Mouse (Mus musculus) kidney, embryonic 14.5 days (tissue): Measurements from ENCODE around the gene C2cd5. TPM values are rescaled to one million over a fixed set of nuclear protein-coding genes. Genes with fewer than 3 reads are reported as not detected.

Source experiments
- ATAC-seq: fragments of 200-750 bp; cut with Nextera tagmentation; 2 replicates; pipeline ENCODE4 v1.8.0; 2017; ENCODE audit warnings: moderate number of reproducible peaks, mild to moderate bottlenecking, moderate TSS enrichment, moderate library complexity; ENCODE audit not compliant: low FRiP score, low TSS enrichment
- H3K27ac ChIP-seq: fragments of 300-500 bp; sonication (generic); 2 replicates; pipeline ENCODE4 v1.5.1; 2014; ENCODE audit warnings: low read depth, mild to moderate bottlenecking, low read length, moderate library complexity, mixed read lengths
- H3K27me3 ChIP-seq: fragments of 300-500 bp; sonication (generic); 2 replicates; pipeline ENCODE4 v1.6.1; 2014; ENCODE audit warnings: mild to moderate bottlenecking, low read length; ENCODE audit not compliant: control insufficient read depth, insufficient read depth
- H3K36me3 ChIP-seq: fragments of 300-500 bp; sonication (generic); 2 replicates; pipeline ENCODE4 v1.6.1; 2014; ENCODE audit warnings: low read length, mixed read lengths; ENCODE audit not compliant: control insufficient read depth, insufficient read depth
- H3K4me1 ChIP-seq: fragments of 300-500 bp; sonication (generic); 2 replicates; pipeline ENCODE4 v1.6.1; 2014; ENCODE audit warnings: low read length, mixed read lengths; ENCODE audit not compliant: control insufficient read depth, insufficient read depth
- H3K4me2 ChIP-seq: fragments of 300-500 bp; sonication (generic); replicated peaks from 2 replicates; pipeline ENCODE4 v1.6.1; 2014; ENCODE audit warnings: low read depth, mild to moderate bottlenecking, low read length
- H3K4me3 ChIP-seq: fragments of 300-500 bp; sonication (generic); 2 replicates; pipeline ENCODE4 v1.5.1; 2014; ENCODE audit warnings: mild to moderate bottlenecking, low read length
- H3K9ac ChIP-seq: fragments of 300-500 bp; sonication (generic); 2 replicates; pipeline ENCODE4 v1.6.1; 2014; ENCODE audit warnings: low read depth, mild to moderate bottlenecking, low read length, moderate library complexity
- H3K9me3 ChIP-seq: fragments of 300-500 bp; sonication (generic); 2 replicates; pipeline ENCODE4 v1.6.1; 2016; ENCODE audit warnings: low read length; ENCODE audit not compliant: control insufficient read depth
- WGBS: fragments of 180-500 bp; shearing (Covaris S2); extraction: QIAGEN DNeasy Blood & Tissue Kit; methylation state at CpG from one replicate; pipeline ENCODE4 v1.1.7; 2014; 5-methylcytosine and 5-hydroxymethylcytosine counted together
- polyA plus RNA-seq: library from polyadenylated mRNA; unstranded; fragments of >200 nt; fragmentation: Nextera tagmentation; extraction: Ambion mirVana; gene quantifications from 2 replicates; pipeline ENCODE4 v1.2.1, GENCODE M21; 2014

C2cd5 gene
- polyA plus RNA-seq, result 16.8 and 34.5 TPM in 2 replicates

DNA sequence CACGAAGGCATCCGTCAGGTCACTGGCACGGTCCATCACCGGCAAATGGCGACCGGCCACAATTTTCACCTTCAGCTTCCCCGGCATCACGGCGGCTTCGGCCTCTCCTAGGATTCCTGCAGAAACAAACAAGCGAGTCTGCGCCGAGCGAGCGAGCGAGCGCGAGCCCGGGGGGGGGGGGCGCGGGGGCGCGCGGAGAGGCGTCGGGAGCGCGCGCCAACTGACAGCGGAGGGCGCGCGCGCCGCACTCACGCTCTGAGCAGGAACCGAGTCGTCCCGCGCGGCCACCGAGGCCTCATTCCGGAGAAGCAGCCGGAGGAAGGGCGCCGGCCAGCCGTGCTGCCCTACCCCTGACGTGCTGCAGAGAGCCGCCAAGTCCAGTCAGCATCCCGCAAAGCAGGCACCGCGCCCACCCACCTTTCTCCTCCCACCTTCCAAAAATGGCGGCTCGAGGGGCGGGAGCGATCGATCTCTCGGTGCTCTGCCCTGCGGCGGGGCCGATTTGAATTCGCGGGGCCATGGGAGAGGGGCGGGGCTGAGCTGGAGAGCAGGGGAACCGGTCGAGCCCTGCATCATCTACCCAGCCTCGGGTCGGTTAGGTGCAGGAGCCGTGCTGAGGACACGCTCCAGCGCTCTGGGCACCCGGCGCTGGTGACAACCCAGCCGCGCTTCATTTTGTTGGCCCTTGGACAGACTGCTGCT, at the start of gene C2cd5:
Gene C2cd5 (minus strand): TSS at position 461 of the 702 bp plus-strand sequence.
- under 1% methylated on average over 74 of the region's 75 CpGs for WGBS
- peaks cover 5% of the 10 kb centered on the region; the same call in 1 of the 2 replicates for H3K4me1 ChIP-seq
- peak within 1 kb of the TSS; percentile 74 for H3K27ac ChIP-seq
- H3K36me3 ChIP-seq, result peaks cover 8% of the 10 kb centered on the region; the same call in 1 of the 2 replicates
- H3K4me3 ChIP-seq, result peak within 1 kb of the TSS; percentile 93
- peak within 1 kb of the TSS; percentile 88 for H3K9ac ChIP-seq
- peak; percentile 98 for ATAC-seq
- H3K27me3 ChIP-seq, result no peaks in the 10 kb centered on the region; the same call in 1 of the 2 replicates
- peak within 1 kb of the TSS; percentile 80 for H3K4me2 ChIP-seq
- peaks cover 5% of the 10 kb centered on the region; the same call in 1 of the 2 replicates for H3K9me3 ChIP-seq

DNA sequence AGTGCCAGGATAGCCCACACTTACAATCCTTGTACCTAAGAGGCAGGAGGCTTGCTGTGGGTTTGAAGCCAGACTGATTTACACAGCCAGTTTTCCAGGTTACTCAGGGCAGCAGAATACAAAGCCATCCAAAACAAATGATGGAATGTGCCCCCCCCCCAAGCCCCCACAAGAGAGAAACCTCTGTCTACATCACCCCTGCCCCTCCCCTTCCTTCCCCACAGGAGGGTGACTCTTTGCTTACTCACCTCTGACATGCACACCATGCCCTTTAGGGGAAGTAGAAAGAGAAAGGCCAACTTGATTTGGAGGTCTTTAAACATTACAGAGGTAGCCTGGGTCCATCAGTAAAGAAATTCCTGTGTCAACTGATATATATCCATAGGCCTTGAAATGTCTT, 48.9 kb upstream of the C2cd5 start:
- no peaks in the 10 kb centered on the region for H3K9me3 ChIP-seq
- H3K4me3 ChIP-seq, result no peak overlapping the region
- H3K27me3 ChIP-seq, result no peaks in the 10 kb centered on the region
- H3K27ac ChIP-seq, result no peak overlapping the region
- no peak for ATAC-seq
- H3K36me3 ChIP-seq, result no peaks in the 10 kb centered on the region
- no peak overlapping the region for H3K9ac ChIP-seq
- no peak overlapping the region for H3K4me2 ChIP-seq
- peaks cover 23% of the 10 kb centered on the region for H3K4me1 ChIP-seq

DNA sequence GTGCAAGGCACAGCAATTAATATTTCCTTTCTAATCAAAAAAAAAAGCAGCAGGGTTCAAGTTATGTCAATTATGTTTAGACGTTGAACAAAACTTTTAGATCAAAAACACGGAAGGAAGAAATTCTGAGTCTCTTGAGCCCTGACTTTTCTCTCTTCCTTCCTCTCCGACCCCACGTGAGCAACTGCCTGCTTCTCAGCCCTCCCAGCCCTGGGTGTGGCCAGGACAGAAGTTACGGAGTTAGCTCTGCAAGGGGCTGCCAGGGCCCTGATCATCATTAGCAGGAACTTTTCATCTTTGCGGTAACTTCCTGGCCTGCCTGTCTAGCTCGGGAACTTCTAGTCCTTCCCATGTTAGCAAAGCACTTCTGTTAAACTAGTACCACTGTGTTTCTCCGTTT, 46.8 kb upstream of the C2cd5 start:
- Histone ChIP-seq H3K4me3 (no peak overlapping the region), H3K36me3 (no peaks in the 10 kb centered on the region), H3K4me1 (peaks cover 8% of the 10 kb centered on the region; the same call in 1 of the 2 replicates), H3K27ac (no peak overlapping the region), H3K9me3 (no peaks in the 10 kb centered on the region), H3K9ac (no peak overlapping the region), H3K27me3 (no peaks in the 10 kb centered on the region), H3K4me2 (no peak overlapping the region)
- WGBS, result 58% methylated on average over 8 of the region's 8 CpGs
- ATAC-seq, result no peak

DNA sequence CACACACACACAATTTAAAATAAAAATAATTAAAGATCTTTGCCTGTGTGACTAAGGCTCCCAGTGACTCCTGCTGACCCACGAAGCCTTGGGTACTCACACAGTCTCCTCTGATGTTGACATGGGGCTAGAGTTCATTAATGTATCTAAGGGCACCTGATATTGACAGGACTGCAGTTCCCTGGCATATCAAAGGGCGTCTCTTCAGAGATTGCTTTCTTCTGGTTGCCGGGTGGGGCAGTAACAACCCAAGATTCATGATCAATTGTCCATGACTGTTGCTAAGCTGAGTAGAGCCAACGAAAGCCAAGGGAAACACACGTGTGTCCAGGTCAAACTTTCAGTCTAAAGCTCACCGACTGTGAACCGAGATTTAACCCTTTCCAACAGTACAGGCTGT, 45.1 kb upstream of the C2cd5 start:
- Histone ChIP-seq H3K4me2 (no peak overlapping the region), H3K9me3 (no peaks in the 10 kb centered on the region), H3K27me3 (no peaks in the 10 kb centered on the region), H3K9ac (no peak overlapping the region), H3K36me3 (no peaks in the 10 kb centered on the region), H3K4me3 (no peak overlapping the region), H3K27ac (no peak overlapping the region), H3K4me1 (peaks cover 3% of the 10 kb centered on the region; the same call in 1 of the 2 replicates)
- ATAC-seq, result peak; percentile 71
- 30% methylated on average over 7 of the region's 7 CpGs for WGBS

DNA sequence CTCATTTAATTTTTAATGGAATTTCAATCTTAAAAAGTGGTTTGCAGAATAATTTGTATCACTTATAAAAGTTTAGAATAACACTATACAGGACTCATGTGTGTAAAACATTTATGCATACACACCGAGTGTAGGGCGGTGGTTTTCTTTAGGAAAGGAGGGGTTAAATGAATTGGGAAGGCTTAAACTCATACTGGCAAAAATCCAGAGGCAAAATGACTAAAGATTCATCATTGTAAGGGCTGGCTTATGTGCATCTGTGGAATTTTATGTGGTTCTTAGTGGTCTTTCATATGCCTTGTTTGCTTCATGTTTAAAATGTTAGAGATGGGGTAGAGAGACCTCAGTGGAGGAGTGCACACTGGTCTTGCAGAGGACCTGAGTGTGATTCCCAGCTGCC, 44.6 kb upstream of the C2cd5 start:
- Histone ChIP-seq H3K27me3 (no peaks in the 10 kb centered on the region), H3K36me3 (no peaks in the 10 kb centered on the region), H3K4me2 (no peak overlapping the region), H3K9me3 (no peaks in the 10 kb centered on the region), H3K9ac (no peak overlapping the region), H3K27ac (no peak overlapping the region), H3K4me1 (peaks cover 3% of the 10 kb centered on the region; the same call in 1 of the 2 replicates), H3K4me3 (no peak overlapping the region)
- no peak for ATAC-seq
- WGBS, result 83% methylated on average over 2 of the region's 2 CpGs

DNA sequence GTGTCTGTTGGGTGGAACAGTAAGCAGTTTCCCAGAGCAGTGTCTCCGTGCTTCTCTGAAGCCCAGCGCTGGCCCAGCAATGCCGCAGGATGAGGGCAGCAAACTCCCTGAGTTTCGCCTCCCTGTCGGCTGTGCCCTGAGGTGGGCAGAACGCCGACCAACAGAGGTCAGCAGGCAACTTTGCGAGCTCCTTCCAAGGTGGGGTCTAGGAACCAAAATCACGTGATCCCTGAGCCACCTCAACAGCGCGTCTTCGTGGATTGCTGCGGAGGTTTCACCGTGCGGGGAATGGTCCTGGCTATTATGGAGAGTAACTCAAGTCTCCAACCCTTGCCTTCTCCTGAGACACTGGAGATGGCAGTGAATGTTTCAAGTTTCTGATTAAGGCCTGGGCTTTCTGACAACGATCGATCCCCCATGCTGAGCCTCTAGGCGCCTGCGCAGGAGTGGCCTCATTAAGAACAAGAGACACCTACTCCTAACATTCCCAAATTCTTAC, 43.9 kb upstream of the C2cd5 start:
- peak overlapping the region; percentile 26 for H3K4me3 ChIP-seq
- peak overlapping the region; percentile 48 for H3K4me2 ChIP-seq
- H3K27ac ChIP-seq, result no peak overlapping the region
- ATAC-seq, result peak; percentile 10; the same call in 1 of the 2 replicates
- 17% methylated on average over 19 of the region's 19 CpGs for WGBS
- H3K4me1 ChIP-seq, result peaks cover 3% of the 10 kb centered on the region; the same call in 1 of the 2 replicates
- H3K9me3 ChIP-seq, result no peaks in the 10 kb centered on the region
- H3K9ac ChIP-seq, result no peak overlapping the region; the same call in 1 of the 2 replicates
- H3K27me3 ChIP-seq, result no peaks in the 10 kb centered on the region
- H3K36me3 ChIP-seq, result no peaks in the 10 kb centered on the region

DNA sequence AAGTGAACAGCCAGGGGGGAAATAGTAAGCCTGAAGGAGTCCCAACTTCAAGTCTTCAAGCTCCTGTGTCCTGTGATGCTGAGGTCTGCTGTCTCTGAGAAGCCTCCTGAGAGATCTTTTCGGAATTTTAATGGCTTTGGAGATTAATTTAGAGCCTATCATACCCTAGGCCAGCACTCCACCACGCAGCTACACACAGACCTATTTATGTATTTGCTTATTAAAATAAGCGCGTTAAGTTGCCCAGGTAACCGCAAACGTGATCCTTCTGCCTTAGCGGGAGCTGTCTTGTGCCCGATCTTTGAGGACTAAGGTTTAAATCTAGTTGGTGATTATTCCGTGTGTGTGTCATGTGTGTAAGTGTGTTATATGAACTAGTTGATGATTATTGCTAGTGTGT, 43.4 kb upstream of the C2cd5 start:
- H3K9me3 ChIP-seq, result no peaks in the 10 kb centered on the region
- WGBS, result 86% methylated on average over 9 of the region's 9 CpGs
- H3K27ac ChIP-seq, result no peak overlapping the region
- peaks cover 3% of the 10 kb centered on the region; the same call in 1 of the 2 replicates for H3K4me1 ChIP-seq
- no peak overlapping the region for H3K9ac ChIP-seq
- ATAC-seq, result no peak
- no peaks in the 10 kb centered on the region for H3K27me3 ChIP-seq
- no peaks in the 10 kb centered on the region for H3K36me3 ChIP-seq
- H3K4me2 ChIP-seq, result peak overlapping the region; percentile 48; the same call in 1 of the 2 replicates
- peak overlapping the region; percentile 26; the same call in 1 of the 2 replicates for H3K4me3 ChIP-seq

DNA sequence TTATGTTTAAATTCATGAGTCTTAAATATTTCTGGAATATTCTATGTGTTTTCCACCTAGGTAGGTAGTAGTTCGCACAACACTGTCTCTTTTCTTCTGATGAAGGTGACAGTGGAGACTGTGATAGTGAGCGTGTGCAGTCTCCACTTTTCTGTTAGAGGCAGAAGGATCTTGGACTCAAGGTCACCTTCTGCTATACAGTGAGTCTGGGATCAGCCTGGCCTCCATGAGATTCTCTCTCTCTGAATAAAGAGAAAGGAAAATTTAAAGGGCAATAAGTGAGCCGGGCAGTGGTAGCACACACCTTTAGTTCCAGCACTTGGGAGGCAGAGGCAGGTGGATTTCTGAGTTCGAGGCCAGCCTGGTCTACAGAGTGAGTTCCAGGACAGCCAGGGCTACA, 42.9 kb upstream of the C2cd5 start:
- 96% methylated on average over 4 of the region's 4 CpGs for WGBS
- no peak overlapping the region for H3K4me2 ChIP-seq
- no peaks in the 10 kb centered on the region for H3K36me3 ChIP-seq
- H3K9ac ChIP-seq, result no peak overlapping the region
- no peak for ATAC-seq
- H3K4me1 ChIP-seq, result peaks cover 3% of the 10 kb centered on the region; the same call in 1 of the 2 replicates
- H3K9me3 ChIP-seq, result no peaks in the 10 kb centered on the region
- H3K4me3 ChIP-seq, result no peak overlapping the region
- no peaks in the 10 kb centered on the region for H3K27me3 ChIP-seq
- no peak overlapping the region for H3K27ac ChIP-seq
